Mouse (Mus musculus): ENCODE data around the gene Rprd1b.

Gene Rprd1b

GRCm38 (mm10) chr2:158071633-158071995 lies 43.3 kb downstream of the Rprd1b start:
- in situ Hi-C loops (cut with MboI; ENCODE audit: unreplicated experiment in 2 of 2): no loop called here

GRCm38 (mm10) chr2:158074835-158075234 lies 46.5 kb downstream of the Rprd1b start:
- in situ Hi-C loops (cut with MboI; ENCODE audit: unreplicated experiment in 2 of 2): no loop called here

GRCm38 (mm10) chr2:158076690-158077089 lies 48.4 kb downstream of the Rprd1b start:
- in situ Hi-C loops (cut with MboI; ENCODE audit: unreplicated experiment in 2 of 2): no loop called here

GRCm38 (mm10) chr2:158077981-158078380 lies 49.7 kb downstream of the Rprd1b start:
- in situ Hi-C loops (cut with MboI; ENCODE audit: unreplicated experiment in 2 of 2): no loop called here

GRCm38 (mm10) chr2:158078971-158079370 lies 50.7 kb downstream of the Rprd1b start:
- in situ Hi-C loops (cut with MboI; ENCODE audit: unreplicated experiment in 2 of 2): no loop called here

- in situ Hi-C loops (cut with MboI; ENCODE audit: unreplicated experiment in 2 of 2): no loop called here
Observed at GRCm38 (mm10) chr2:158079843-158080395, 51.6 kb downstream of the Rprd1b start.

GRCm38 (mm10) chr2:158080622-158081241 lies 52.4 kb downstream of the Rprd1b start:
- in situ Hi-C loops (cut with MboI; ENCODE audit: unreplicated experiment in 2 of 2): no loop called here

GRCm38 (mm10) chr2:158084486-158084885 lies 56.2 kb downstream of the Rprd1b start:
- in situ Hi-C loops (cut with MboI; ENCODE audit: unreplicated experiment in 2 of 2): no loop called here

GRCm38 (mm10) chr2:158090096-158090495 lies 61.8 kb downstream of the Rprd1b start:
- in situ Hi-C loops (cut with MboI; ENCODE audit: unreplicated experiment in 2 of 2): no loop called here

GRCm38 (mm10) chr2:158093345-158093744 lies 65.0 kb downstream of the Rprd1b start:
- in situ Hi-C loops (cut with MboI; ENCODE audit: unreplicated experiment in 2 of 2): no loop called here

GRCm38 (mm10) chr2:158094300-158094699 lies 66.0 kb downstream of the Rprd1b start:
- in situ Hi-C loops (cut with MboI; ENCODE audit: unreplicated experiment in 2 of 2): no loop called here

GRCm38 (mm10) chr2:158094846-158095245 lies 66.5 kb downstream of the Rprd1b start:
- in situ Hi-C loops (cut with MboI; ENCODE audit: unreplicated experiment in 2 of 2): no loop called here

GRCm38 (mm10) chr2:158097071-158097470 lies 68.8 kb downstream of the Rprd1b start:
- in situ Hi-C loops (cut with MboI; ENCODE audit: unreplicated experiment in 2 of 2): no loop called here

- in situ Hi-C loops (cut with MboI; ENCODE audit: unreplicated experiment in 2 of 2): no loop called here
Observed at GRCm38 (mm10) chr2:158098730-158099129, 70.4 kb downstream of the Rprd1b start.

GRCm38 (mm10) chr2:158099537-158099936 lies 71.2 kb downstream of the Rprd1b start:
- in situ Hi-C loops (cut with MboI; ENCODE audit: unreplicated experiment in 2 of 2): no loop called here

- in situ Hi-C loops (cut with MboI; ENCODE audit: unreplicated experiment in 2 of 2): loop anchor here in 1 of 2 experiments (10.0 kb wide), 1 partner anchor 103 kb away; no protein-coding TSS in a partner anchor
Observed at GRCm38 (mm10) chr2:158101768-158102167, 73.5 kb downstream of the Rprd1b start.

- in situ Hi-C loops (cut with MboI; ENCODE audit: unreplicated experiment in 2 of 2): loop anchor here (5.0 to 10.0 kb wide), 4 partner anchors 37 to 100 kb away; no protein-coding TSS in a partner anchor
Observed at GRCm38 (mm10) chr2:158104966-158105365, 76.7 kb downstream of the Rprd1b start.

GRCm38 (mm10) chr2:158105605-158106004 lies 77.3 kb downstream of the Rprd1b start:
- in situ Hi-C loops (cut with MboI; ENCODE audit: unreplicated experiment in 2 of 2): loop anchor here (5.0 to 10.0 kb wide), 4 partner anchors 37 to 99 kb away; no protein-coding TSS in a partner anchor

GRCm38 (mm10) chr2:158106947-158107587 lies 78.8 kb downstream of the Rprd1b start:
- in situ Hi-C loops (cut with MboI; ENCODE audit: unreplicated experiment in 2 of 2): loop anchor here (5.0 to 10.0 kb wide), 4 partner anchors 35 to 98 kb away; no protein-coding TSS in a partner anchor

- in situ Hi-C loops (cut with MboI; ENCODE audit: unreplicated experiment in 2 of 2): loop anchor here (5.0 to 10.0 kb wide), 4 partner anchors 33 to 95 kb away; no protein-coding TSS in a partner anchor
Observed at GRCm38 (mm10) chr2:158109516-158109915, 81.2 kb downstream of the Rprd1b start.

- in situ Hi-C loops (cut with MboI; ENCODE audit: unreplicated experiment in 2 of 2): no loop called here
Observed at GRCm38 (mm10) chr2:158113591-158114257, 85.4 kb downstream of the Rprd1b start.
